Mouse (Mus musculus): Measurements from ENCODE around the gene Flot1.

Flot1 gene

DNA sequence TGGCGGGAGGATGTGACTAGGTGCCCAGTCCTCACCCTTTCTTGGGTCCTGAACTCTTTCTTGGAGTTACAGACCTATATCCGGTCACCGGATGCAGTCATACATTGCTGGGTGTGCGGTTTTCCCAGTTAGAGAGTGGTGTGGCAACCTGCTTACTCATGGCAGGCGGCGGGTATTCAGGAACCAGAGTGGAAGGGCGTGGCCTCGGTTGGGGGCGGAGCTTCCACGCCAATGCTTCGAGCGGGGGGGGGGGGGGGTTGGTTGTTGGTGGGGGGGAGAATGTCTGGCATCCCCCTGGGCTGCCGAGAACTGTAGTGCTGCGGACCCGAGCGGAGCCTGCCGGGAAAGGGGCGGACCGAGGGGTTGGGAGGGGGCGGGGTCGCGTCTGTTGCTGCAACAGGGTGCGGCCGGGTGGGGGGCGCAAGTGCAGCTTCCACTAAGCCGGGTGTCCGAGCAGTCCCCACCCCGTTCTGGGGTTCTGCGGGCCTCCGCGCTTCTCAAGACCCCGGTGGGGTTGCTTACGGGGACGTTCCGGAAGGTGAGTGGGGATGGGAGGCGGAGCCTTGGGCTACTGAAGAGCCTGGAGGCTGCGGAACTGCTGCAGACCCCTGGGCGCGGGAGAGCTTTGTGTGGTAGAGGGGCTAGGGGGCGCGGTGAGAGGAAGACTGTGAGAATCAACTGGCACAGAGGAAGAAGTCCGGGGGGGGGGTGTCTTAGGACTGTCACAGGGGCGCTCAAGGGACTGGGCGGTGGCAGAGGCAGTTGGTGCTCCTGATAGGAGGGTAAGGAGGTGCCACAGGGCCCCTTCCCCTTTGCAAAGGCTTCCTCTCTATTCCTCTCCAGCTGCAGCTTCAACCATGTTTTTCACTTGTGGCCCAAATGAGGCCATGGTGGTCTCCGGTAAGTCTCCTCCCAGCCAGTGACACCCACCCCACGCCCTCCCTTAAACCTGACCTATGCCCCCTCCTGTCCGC is at the start of gene Flot1:
Flot1 (plus strand) TSS at position 267 of the 974 bp plus-strand sequence.
- DNase-seq: peak; percentile 78

DNA sequence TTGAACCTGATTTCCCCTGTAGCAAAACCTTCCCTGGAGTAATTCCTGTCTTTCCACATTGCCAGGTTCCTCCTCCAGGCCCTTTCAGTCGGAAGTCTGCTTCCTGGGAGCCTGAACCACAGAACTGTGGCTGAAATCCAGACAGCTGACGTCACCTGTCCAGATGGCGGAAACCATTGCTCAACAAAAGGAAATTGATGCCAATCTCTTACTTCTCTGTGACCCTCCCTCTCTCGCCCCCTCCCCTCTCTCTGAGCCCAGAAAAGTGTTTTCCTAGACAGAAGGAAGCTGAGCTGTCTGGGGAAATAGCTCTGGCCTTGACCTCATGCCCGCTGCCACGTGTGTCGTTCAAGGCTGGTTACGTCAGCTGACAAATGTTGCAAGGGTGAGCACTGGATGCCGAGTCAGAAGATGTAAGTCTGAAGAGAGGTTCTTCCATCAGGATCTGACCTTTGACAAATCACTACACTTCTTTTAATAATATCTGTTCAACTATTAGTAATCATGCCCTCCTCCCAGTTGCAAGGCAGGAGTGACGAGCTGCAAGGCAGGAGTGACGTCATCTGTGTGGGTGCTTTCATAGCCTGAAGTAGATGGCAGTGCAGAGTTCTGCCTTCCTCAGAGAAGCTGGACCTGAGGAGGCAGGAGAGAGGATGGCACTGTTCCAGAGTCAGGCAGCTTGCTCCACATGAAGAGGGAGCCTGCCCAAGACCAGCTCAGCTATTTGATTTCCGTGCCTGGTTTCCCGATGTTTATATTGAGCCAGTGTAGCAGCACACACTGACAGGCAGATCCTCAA is 46.0 kb upstream of the Flot1 start:
- peak; percentile 63 for DNase-seq

DNA sequence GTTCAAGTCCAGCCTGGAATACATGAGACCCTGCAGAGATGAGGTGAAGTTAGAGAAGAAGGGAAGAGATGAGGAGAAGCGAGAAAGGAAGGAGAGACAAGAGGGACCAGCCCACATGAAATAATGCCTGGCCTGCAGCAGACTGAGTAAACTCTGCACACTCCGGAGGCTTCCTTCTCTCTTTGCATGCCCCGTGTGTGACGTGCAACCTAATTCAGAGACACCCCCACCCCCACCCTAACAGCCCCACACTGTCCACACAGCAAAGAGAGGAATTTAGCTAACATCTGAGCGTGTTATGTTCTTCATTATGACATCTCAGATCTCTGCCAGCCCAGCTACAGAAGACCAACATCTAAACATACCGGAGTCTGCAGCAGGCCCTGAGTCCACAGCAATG is 44.1 kb upstream of the Flot1 start:
- no peak for DNase-seq

DNA sequence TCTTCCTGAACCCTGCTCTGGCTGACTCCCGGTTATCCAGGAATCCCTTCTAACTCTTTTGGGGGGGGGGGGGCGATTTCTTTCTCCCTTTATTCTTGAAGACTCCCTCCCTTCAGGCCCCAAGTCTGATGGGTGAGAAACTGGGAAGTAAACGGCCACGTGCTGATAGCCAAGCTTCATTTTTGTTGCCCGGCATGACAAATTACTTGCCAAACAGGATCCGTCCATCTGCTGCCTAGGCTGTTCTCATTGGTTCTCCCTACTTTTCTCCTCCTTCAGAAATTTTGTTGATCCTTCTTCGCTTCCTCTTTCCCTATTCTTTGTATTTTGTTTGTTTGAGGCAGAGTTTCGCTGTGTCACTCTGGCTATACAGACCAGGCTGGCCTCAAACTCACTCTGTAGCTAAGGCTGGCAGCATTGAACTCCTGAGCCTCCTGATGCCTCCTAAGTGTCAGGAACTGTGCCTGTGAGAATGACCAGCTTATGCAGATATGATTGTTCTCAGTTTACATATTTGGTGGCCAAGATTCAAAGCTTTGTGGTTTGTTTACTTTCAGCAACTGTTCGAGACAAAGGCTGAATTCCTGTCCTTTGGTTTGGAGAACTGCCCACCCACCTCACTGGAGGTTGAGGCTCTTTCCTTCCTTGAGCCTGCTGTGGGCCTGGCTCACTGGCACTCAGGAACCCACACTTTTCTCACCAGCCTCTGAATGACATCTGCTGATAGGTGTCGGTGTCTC is 43.4 kb upstream of the Flot1 start:
- DNase-seq: no peak

DNA sequence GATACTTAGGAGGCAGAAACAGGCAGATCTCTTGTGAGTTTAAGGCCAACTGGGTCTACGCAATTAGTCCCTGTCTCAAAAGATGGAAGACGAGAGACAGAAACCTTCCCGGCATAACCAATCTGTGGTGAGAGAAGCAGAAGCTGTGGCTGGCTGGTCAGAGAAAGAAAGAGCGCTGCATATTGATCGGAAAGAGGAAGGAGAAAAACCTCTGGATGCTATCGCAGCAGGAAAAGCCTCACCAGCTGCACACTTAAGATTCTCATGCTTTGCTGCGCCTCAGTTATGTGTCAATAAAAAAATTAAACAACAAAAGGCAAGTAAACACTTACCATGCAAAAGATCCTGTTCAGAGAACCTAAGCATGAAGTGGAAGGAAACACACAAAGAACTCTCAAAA is 42.7 kb upstream of the Flot1 start:
- DNase-seq: no peak

DNA sequence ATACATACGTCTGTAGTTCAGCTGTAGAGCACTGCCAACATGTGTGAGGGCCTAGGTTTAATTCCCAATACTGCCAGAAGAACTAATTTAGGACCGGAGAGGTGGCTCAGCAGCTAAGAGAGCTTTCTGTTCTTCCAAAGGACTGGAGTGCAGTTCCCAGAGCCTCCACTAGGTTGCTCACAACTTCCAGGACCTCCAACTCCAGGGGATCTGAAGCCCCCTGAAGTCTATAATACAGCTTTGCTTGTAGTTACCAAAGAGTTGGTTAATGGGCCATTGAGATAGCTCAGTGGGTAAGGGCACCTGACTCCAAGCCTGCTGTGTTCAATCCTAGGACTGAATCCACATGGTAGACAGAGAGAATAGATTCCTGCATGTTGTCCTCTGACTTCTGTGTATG is 40.6 kb upstream of the Flot1 start:
- DNase-seq: no peak

DNA sequence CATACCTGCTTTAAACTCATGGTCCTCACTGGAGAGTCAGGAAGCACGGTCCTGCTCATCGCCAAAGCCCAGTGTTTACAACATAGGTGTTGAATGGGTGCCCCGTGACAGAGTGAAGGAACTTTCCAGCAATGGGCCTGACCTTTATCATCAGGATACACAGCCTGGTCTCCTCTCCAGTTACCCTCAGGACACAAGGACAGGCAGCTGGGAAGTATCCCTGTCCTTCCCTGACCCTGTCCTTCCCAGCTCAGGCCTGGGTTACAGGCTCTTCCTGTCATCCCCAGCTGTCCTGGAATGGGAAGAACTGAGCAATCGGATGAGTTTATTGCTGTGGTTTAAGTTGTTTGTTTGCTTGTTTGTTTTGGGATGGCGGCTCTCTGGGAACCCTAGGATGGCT is 40.1 kb upstream of the Flot1 start:
- no peak for DNase-seq

DNA sequence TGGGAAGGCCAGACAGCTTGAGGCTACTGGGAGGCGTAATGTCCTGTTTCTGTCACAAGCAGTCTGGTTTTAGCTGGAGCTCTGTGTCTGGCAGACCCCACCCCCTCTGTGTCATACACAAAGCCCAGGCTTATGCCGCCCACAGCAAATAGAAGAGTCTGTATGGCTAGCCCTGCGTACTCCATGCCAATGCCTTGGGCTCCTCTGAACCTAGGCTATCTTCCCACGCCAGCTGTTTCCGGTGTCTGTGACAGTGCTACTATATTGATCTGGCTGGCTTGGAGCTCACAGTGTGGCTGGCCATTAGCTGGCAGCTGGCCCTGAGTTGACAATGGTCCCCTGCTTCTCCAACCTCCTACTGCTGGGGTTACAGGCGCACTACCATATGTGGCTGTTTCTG is 39.1 kb upstream of the Flot1 start:
- DNase-seq: peak; percentile 18

DNA sequence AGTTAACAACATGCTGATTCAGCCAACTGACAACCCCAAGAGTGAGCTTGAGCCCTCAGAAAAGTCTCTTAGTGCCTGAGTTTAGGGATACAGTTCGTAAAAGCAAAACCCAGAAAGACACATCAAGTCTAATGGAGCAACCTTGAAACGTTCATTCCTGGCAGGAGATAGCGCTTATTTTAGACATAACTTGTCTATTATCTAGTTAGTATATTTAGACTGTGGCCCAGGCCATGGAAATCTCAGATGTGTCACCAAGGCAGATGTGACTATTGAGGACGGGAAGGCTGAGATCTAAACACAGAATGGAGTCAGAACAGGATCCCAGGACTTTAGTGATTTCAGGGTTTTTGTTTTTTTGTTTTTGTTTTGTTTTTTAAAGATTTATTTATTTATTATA is 37.9 kb upstream of the Flot1 start:
- DNase-seq: no peak

DNA sequence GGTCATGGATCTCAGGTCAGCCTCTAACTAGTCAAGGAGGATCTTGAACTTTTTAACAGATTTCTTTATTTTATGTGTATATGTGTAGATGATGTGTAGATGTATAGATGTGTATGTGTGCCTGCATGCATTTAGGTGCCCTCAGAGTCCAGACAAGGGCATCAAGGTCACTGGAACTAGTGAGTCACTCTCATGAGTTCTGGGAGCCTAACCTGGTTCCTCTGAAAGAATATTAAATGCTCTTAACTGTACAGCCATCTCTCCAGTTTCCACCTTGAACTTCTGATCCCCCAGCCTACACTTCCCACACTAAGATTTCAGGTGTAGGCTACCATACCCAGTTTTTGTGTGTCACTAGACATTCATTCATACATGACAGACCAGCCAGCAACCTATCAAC is 35.5 kb upstream of the Flot1 start:
- DNase-seq: no peak

DNA sequence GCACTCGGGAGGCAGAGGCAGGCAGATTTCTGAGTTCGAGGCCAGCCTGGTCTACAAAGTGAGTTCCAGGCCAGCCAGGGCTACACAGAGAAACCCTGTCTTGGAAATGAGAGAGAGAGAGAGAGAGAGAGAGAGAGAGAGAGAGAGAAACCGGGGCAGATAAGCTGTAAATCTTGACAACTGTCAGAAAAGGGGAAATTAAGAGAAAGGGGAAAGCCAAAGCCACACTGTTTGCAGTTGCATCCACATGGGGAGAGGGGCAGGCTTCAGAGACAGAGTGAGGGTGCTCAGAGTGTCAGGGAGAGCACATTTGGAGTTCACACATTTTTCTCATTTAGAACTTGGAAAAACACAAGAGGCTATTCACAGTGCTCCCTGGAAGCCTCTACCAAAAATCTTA is 35.0 kb upstream of the Flot1 start:
- DNase-seq: no peak

DNA sequence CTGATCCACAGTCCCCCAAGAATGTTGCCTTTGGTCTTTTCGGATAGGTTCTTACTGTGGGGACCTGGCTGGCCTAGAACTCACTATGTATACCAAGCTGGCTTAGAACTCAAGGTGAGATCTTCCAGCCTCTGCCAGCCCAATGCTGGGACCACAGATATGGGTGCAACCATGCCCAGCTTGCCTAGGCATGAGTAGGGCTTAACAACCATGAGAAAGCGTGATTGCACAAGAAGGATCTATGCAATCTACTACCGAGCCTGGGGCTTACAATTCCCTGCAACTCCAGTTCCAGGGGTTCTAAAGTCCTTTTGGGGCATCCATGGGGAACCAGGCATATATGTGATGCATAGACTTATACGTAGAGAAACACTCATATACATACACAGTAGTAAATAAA is 32.1 kb upstream of the Flot1 start:
- DNase-seq: no peak

DNA sequence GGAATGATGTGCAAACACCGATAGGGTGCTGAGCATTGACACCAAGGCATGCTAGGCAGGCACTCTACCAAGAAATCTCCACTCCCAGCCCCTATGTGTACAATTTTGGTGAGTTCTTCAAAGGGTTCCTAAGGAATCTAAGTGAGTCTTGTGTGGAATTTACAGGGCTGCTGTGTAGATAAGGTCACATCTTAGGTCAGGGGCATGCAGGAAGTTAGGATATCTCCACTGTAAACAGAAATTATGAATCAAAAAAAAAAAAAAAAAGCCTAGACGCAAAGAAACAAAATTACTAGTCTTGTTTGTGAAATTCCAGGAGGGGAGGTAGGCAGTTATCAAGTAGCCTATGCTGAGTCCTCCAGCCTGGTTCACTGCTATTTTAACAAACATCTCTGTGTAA is 30.2 kb upstream of the Flot1 start:
- DNase-seq: no peak

DNA sequence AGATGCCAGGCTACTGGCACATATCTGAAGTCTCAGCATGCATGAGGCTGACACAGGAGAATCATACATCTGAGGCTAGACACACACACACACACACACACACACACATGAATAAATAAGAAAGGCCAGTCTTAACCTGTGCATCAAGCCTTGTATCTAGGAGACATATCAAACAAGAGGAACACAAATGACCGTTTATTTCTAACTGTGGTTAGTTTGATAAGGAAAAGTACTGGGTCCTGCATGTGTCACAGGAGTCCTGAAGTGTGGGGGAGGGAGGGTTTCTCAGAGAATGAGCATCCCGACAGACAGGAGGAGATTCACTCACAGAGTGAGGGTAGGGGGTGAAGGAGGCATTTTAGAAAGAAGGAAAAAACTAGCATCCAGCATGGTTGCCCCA is 27.9 kb upstream of the Flot1 start:
- DNase-seq: no peak

DNA sequence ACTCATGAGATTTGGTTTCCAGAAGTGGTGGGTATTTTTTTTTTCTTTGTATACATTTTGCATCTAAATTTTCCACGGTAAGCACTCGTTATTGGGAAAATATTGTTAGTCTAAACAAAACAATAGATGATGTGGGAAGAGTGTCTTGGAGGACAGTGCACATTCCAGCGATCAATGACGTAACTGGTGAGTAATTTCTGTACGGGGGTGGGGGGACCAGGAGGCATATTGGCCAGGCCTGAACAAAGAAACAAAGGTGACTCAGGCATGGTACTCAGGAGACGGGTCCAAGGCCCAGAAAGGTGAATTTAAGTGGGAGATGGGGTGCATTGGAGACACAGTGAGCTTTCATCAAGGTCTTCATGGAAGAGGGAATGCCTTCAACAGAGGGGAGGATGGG is 27.4 kb upstream of the Flot1 start:
- DNase-seq: no peak

DNA sequence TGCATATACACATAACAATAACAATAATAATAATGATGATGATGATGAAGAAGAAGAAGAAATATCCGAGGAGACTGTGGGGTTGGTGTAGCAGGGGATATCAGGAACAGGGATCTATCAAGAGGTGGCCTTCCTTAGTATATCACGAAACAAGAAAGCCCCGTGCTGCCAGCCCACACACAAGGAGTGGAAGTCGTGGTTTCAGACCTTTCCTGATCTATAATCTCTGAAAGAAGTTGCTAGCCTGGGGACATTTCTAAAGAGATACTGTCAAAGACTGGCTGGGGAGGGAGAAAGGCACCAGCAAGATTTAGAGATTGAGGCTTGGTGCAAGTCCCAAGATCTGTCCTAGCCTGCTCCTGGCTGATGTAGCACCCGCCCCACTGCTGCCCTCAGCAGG is 26.2 kb upstream of the Flot1 start:
- no peak for DNase-seq

DNA sequence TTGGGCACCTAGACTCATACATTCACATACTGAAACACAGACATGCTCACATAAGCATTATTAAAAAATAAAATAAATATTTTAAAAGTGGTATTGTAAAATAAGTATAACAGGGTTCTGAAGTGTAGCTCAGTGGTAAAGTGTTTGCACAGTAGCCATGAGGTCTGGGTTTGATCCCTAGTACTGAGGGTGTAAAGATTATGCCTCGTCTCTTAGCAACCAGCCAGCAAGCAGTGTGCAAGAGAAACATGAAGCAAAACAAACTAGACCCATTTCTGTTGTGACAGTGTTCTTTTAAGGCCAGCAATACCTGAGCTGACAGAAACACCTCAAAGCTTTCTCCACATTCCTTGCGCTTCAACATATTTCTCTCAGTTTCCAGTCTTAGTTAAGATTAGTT is 22.1 kb upstream of the Flot1 start:
- no peak for DNase-seq

DNA sequence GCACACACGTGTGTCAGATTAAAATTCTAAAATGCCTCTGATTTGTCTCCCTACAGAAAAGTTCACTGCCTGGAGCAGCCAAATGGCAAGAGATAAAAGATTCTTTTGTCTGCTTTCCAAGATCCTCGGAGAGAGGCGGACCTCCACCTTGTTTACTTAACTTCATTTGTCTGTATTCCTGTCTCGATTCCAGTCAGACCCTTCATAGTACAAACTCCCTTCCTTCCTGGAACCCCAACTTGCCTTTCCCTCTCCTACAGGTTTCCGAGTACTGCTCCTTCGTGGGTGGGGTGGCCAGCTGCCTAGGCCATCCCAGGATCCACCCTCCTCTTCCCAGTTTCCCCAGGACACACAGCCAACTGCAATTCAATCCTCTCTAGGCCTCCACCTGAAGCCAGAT is 20.0 kb upstream of the Flot1 start:
- DNase-seq: no peak

DNA sequence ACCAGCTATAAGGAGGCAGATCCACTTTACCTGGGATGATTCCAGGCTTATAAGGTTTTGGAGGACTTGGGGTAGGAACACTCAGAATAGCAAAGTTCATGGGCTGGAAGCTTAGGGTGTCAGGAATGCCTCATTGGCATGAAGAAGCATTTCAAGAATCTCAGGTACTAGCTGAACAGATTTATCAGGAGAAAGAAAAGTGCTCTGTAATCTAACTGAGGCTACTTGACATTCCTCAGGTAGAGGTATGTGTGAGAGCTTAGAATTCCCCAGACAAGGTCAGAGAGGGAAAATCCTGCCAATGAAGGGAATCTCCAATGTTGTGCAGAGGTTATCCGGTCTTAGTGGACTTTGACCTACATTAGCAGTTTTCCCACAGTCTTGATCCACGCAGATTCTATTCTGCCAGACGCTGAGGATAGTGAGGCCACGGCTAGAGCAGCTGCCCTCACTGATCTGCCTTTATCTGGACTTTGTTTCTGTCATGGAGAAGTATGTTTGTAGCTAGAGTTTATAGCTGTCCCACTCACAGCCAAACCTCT is 19.1 kb upstream of the Flot1 start:
- DNase-seq: no peak

DNA sequence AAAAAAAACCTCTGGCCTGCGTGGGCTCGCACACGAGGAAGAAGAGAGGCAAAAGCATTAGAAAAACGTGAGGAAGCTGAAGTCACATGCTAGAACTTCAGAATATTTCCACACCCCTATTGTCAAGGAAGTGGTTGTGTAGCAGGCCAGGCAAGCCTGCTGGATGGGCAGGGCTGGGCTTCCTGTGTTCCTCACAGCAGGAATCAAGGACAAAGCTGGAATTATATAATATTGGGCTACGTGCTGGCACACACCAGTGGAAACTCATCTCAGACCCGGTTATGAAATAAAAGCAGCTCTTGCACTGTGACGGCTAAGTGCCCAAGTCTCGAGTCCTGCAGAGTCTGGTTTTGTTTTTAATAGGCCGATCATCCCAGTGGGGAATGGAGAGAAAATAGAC is 15.0 kb upstream of the Flot1 start:
- DNase-seq: no peak

DNA sequence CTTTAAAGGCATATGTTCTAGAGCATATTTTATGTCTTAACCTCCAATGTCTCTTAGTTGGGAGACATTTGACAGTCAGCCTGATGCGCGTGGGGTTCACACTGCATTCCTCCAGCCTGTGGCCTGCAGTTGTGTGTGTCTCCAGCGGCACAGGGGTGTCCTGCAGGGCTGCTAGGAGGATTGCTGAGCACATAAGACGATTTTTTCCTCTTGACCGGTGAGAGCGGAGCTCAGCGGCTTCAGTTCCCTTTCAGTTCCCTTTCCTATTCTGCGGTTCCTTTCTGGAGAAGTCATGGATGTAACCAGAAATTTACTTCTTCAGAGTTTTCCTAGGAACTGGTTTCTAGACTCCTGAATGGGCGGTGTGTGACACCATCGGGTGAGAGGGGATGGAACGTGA is 13.6 kb upstream of the Flot1 start:
- no peak for DNase-seq

DNA sequence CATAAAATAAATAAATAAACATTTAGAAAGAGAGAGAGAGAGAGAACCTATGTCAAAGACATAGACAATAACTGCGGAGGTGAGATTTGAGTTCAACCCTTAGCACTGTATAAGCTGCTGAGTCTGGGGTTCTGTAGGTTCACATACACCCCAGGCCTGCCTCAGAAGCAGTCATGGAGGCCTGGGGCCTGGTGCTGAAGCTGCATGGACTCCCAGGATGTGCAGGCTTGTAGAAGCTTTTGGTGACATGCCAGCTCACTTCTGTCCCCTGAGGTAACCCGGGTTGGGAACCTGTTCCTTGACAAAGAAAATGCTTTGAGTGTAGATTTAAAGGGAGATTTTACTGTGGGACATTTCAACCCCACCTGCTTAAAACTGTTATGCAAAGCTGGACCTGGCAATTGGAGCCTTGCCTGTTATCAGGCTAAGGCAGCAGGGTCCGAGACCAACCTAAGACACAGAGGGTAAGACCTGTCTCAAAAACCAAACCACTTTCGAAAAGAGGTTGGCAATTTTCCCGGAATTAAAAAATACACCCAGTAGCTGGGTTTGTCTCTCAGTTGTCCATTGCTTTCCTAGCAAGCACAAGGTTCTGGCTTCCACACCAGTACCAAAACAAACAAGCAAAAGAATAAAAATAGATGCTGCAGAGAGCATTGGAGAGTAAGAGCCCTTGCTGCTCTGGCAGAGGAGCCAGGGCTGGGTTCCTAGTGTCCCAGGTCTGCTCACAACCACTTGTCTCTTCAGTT is 12.0 kb upstream of the Flot1 start:
- no peak for DNase-seq

Data from right cerebral cortex, postnatal 14 days (tissue).